Mouse (Mus musculus) stomach, embryonic 16.5 days (tissue): Measurements from ENCODE around the gene Phgr1. TPM values are rescaled to one million over a fixed set of nuclear protein-coding genes. Genes with fewer than 3 reads are reported as not detected.
A peak's percentile ranks its signal among the peaks of the same experiment; 100 is the strongest.

ENCODE experiments used
- ATAC-seq: fragments of 200-750 bp; cut with Nextera tagmentation; 2 replicates; pipeline ENCODE4 v1.8.0; 2017; ENCODE audit warnings: moderate number of reproducible peaks, moderate TSS enrichment; ENCODE audit not compliant: insufficient read depth, low FRiP score
- H3K27ac ChIP-seq: fragments of 300-500 bp; sonication (generic); 2 replicates; pipeline ENCODE4 v1.5.1; 2014; ENCODE audit warnings: low read length
- H3K27me3 ChIP-seq: fragments of 300-500 bp; sonication (generic); 2 replicates; pipeline ENCODE4 v1.6.1; 2014; ENCODE audit warnings: low read length, control low read depth, mixed read lengths; ENCODE audit not compliant: control insufficient read depth, insufficient read depth
- H3K36me3 ChIP-seq: fragments of 300-500 bp; sonication (generic); 2 replicates; pipeline ENCODE4 v1.6.1; 2014; ENCODE audit warnings: low read length; ENCODE audit not compliant: control insufficient read depth, insufficient read depth
- H3K4me1 ChIP-seq: fragments of 300-500 bp; sonication (generic); 2 replicates; pipeline ENCODE4 v1.6.1; 2014; ENCODE audit warnings: low read length, control low read depth, mixed read lengths; ENCODE audit not compliant: control insufficient read depth, insufficient read depth
- H3K4me2 ChIP-seq: fragments of 300-500 bp; sonication (generic); 2 replicates; pipeline ENCODE4 v1.6.1; 2014; ENCODE audit warnings: low read depth, low read length, mixed read lengths
- H3K4me3 ChIP-seq: fragments of 300-500 bp; sonication (generic); replicated peaks from 2 replicates; pipeline ENCODE4 v1.5.1; 2014; ENCODE audit warnings: mild to moderate bottlenecking, low read length
- H3K9ac ChIP-seq: fragments of 300-500 bp; sonication (generic); 2 replicates; pipeline ENCODE4 v1.6.1; 2014; ENCODE audit warnings: low read length
- H3K9me3 ChIP-seq: fragments of 300-500 bp; sonication (generic); replicated peaks from 2 replicates; pipeline ENCODE4 v1.6.1; 2016; ENCODE audit warnings: low read length, control low read depth; ENCODE audit not compliant: control insufficient read depth
- WGBS: fragments of 180-500 bp; shearing (Covaris S2); extraction: QIAGEN DNeasy Blood & Tissue Kit; methylation state at CpG from one replicate; pipeline ENCODE4 v1.1.7; 2014; 5-methylcytosine and 5-hydroxymethylcytosine counted together
- polyA plus RNA-seq: library from polyadenylated mRNA; unstranded; fragments of >200 nt; fragmentation: Nextera tagmentation; extraction: Ambion mirVana; gene quantifications from 2 replicates; pipeline ENCODE4 v1.2.1, GENCODE M21; 2015

The Phgr1 gene
- 22.2 and 38.3 TPM in 2 replicates for polyA plus RNA-seq

DNA sequence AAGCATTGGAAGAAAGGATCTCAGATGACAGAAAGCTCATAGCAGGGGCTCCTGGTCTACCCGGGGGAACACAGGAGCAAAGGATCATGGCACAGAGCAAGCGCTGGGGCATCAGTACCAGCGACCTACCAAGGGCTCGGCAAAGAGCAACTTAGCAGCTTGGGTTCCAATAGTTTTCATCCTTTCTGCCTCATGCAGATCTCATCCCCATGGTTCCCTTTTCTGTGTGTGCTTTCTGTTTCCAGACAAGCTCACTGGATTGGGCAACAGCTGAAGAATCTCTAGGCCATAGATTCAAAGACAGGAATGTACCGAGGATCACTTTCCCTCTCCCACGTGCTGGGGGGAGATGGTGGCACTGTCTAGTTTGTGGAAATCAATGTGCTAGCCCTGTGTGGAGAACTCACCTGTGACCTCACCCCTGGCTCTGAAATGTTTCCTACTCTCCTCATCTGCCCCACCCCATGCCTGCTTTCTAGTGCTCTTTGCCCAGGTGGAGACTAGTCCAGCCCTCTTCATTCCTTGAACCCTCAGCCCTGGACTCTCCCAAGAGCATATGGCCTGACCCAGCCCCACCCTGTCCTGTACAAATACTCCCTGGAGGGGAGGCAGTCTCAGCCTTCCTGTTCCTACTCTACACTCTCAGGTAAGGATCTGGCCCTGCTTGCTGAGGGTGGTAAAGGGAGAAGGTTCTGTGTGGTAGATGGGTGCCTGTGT lies at the start of gene Phgr1:
TSS of gene Phgr1 (plus strand) at position 612 of the 717 bp plus-strand sequence.
- Histone ChIP-seq H3K9me3 (no peaks in the 10 kb centered on the region), H3K4me3 (peak within 1 kb of the TSS; percentile 7; the same call in 1 of the 2 replicates), H3K36me3 (no peaks in the 10 kb centered on the region), H3K4me1 (peaks cover 7% of the 10 kb centered on the region; the same call in 1 of the 2 replicates), H3K27ac (peak within 1 kb of the TSS; percentile 31; the same call in 1 of the 2 replicates), H3K27me3 (no peaks in the 10 kb centered on the region), H3K4me2 (peak within 1 kb of the TSS; percentile 0; the same call in 1 of the 2 replicates), H3K9ac (peak within 1 kb of the TSS; percentile 13; the same call in 1 of the 2 replicates)
- peak; percentile 85; the same call in 1 of the 2 replicates for ATAC-seq
- WGBS, result 75% methylated on average over 6 of the region's 6 CpGs

DNA sequence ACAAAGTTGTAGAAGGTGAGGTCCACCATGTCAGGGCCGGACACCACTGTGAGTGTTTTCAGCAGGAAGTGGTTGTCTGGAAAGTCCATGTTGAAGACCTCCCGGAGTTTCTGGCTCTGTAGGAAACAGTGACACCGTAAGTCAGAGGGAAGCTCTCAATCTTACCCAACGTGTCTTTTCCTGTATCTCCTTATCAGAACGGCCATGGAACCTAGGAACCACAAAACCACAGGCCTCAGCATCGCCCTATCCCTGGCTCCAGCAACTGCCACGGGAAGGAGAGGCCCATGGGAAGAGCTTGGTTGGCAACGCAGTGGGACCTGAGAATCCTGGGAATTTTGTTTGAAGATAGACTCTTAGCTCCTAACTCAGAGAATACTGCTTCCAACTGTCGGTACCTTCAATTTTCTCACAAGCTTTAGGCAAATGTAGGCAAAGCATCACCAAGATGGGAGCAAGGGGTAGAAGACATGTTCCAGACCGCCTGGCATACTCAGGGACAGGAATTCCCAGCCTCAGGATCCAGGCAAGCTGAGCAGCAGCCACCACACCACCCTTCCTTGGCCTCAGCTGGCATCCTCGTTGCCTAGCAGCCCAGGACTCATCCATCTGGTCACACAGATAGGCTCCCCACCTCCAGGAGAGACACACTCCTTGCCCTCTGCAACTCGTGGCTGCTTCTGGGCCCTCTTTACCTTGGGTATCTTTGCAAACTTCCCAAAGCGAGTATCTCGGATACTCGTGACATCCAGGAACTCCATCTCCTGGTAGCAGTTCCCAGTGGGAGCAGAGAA lies 48.7 kb upstream of the Phgr1 start:
- H3K4me2 ChIP-seq, result no peak overlapping the region
- H3K9ac ChIP-seq, result no peak overlapping the region
- no peak overlapping the region for H3K27ac ChIP-seq
- peaks cover 9% of the 10 kb centered on the region for H3K4me1 ChIP-seq
- WGBS, result 78% methylated on average over 15 of the region's 15 CpGs
- no peaks in the 10 kb centered on the region for H3K27me3 ChIP-seq
- no peak for ATAC-seq
- H3K9me3 ChIP-seq, result no peaks in the 10 kb centered on the region
- no peaks in the 10 kb centered on the region for H3K36me3 ChIP-seq
- H3K4me3 ChIP-seq, result no peak overlapping the region

DNA sequence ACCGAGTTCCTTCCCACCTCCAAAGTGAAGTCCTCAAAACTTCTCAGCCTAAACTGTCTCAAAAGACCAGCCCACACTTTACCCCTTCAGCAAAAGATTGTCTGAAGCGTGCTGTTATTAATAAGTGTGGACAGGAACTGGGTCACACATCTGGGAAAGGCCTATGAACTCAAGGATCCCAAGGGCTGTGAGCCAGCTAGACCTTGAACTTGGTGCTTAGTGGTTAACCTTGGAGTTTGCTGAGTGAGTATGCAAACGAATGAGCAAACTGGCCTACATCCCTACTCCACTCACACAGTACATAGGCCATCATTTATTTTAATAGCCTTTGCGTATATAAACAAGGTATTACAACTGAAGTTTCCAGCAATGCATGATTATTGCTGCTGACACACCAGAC lies 47.1 kb upstream of the Phgr1 start:
- Histone ChIP-seq H3K9me3 (no peaks in the 10 kb centered on the region), H3K27ac (no peak overlapping the region), H3K4me1 (peaks cover 16% of the 10 kb centered on the region), H3K4me3 (no peak overlapping the region), H3K27me3 (no peaks in the 10 kb centered on the region), H3K4me2 (no peak overlapping the region), H3K36me3 (no peaks in the 10 kb centered on the region), H3K9ac (no peak overlapping the region)
- ATAC-seq, result no peak
- 72% methylated on average over 4 of the region's 4 CpGs for WGBS

DNA sequence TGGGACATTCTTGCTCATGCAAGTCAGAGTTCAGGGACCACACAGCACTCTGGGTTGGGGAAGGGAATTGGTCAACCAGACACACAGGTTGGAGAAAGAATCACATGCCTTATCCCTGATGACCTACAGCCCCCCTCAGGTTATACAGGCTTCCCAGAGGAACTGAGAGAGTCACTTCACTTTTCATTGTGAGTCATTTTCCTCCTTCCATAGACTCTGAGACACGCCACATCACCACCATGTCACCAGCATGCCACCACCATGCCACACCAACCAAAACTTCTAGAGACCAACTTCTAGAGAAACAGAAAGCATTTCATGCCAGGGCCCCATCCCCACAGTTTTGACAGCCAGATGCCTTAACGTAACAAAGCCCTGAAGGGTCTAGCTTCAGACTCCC lies 45.7 kb upstream of the Phgr1 start:
- no peak overlapping the region for H3K27ac ChIP-seq
- no peaks in the 10 kb centered on the region; the same call in 1 of the 2 replicates for H3K27me3 ChIP-seq
- no peak overlapping the region for H3K4me2 ChIP-seq
- no peak overlapping the region for H3K9ac ChIP-seq
- H3K4me1 ChIP-seq, result peaks cover 18% of the 10 kb centered on the region
- WGBS, result 86% methylated on average over 2 of the region's 2 CpGs
- H3K36me3 ChIP-seq, result no peaks in the 10 kb centered on the region
- no peaks in the 10 kb centered on the region for H3K9me3 ChIP-seq
- no peak overlapping the region for H3K4me3 ChIP-seq
- no peak for ATAC-seq

DNA sequence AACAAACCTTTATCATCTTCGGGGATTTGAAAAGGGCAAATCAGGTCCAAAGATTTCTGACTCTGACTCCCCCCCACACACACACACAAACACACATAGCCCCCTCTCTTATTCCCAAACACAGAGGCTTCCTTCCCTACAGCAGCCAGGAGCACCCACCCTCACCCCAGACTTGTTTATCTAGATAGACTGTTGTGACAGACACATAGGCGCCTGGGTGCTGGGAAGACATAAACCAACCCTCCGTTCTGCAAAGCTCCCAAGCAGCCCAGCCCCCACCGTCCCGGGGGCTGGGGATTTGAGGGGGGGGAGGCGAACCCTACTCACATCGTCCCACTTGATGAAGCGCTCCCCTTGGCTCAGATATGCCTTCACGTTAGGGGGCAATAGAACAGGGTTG lies 44.7 kb upstream of the Phgr1 start:
- H3K27me3 ChIP-seq, result no peaks in the 10 kb centered on the region; the same call in 1 of the 2 replicates
- H3K4me2 ChIP-seq, result peak overlapping the region; percentile 22
- H3K4me3 ChIP-seq, result peak overlapping the region; percentile 12; the same call in 1 of the 2 replicates
- peak overlapping the region; percentile 4; the same call in 1 of the 2 replicates for H3K9ac ChIP-seq
- WGBS, result 13% methylated on average over 9 of the region's 9 CpGs
- no peak; the same call in 1 of the 2 replicates for ATAC-seq
- peaks cover 18% of the 10 kb centered on the region for H3K4me1 ChIP-seq
- peak overlapping the region; percentile 57 for H3K27ac ChIP-seq
- H3K9me3 ChIP-seq, result no peaks in the 10 kb centered on the region
- no peaks in the 10 kb centered on the region for H3K36me3 ChIP-seq

DNA sequence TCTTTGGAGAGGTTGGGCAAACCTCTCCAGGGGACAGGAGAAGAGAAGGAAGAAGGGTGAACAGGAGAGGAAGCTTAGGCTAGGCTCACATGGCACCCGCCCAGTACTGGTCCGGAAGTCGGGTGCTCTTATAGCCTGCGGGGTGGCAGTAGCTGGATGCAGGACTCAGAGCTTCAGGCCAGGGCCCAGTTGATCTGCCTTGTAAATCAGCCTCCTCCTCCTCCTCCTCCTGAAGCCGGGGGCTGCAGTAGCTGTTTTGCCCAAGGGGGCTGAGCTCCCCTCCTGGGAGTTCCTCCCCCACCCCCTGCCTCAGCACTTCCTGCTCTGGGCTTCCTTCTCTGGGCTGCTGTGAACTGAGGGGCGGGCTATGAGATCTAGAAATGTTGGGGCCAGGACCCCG lies 44.2 kb upstream of the Phgr1 start, which contains the start of gene Plcb2:
TSS of gene Plcb2 (minus strand) at position 102 of the 400 bp plus-strand sequence.
- peak within 1 kb of the TSS; percentile 4; the same call in 1 of the 2 replicates for H3K9ac ChIP-seq
- no peaks in the 10 kb centered on the region for H3K9me3 ChIP-seq
- H3K4me3 ChIP-seq, result peak within 1 kb of the TSS; percentile 12; the same call in 1 of the 2 replicates
- H3K27me3 ChIP-seq, result no peaks in the 10 kb centered on the region; the same call in 1 of the 2 replicates
- ATAC-seq, result peak; percentile 51; the same call in 1 of the 2 replicates
- H3K36me3 ChIP-seq, result no peaks in the 10 kb centered on the region
- H3K4me2 ChIP-seq, result peak within 1 kb of the TSS; percentile 22
- WGBS, result 16% methylated on average over 7 of the region's 7 CpGs
- peaks cover 18% of the 10 kb centered on the region for H3K4me1 ChIP-seq
- H3K27ac ChIP-seq, result peak within 1 kb of the TSS; percentile 57

DNA sequence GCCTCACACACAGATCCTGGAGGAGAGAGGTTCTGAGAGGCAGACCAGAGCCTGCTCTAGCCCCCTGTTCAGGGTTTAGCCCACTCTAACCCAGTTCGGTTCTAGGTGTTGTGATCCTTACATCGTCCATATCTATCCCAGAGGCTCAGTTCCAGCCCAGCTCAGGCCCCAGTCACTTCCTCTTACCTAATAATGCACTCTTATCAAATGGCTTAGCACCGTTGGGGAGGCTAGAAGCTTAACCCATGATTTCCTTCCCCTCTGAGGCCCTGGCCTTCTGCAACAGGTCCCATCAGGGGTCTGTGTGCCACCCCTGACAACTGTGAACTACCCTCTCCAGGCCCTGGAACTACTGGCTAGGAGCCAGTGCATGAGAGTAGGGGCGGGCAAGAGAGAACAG lies 43.4 kb upstream of the Phgr1 start:
- Histone ChIP-seq H3K27ac (0 out of 2 replicates have a peak overlapping the region, but pooled peaks have one; percentile 18), H3K9me3 (no peaks in the 10 kb centered on the region), H3K4me2 (no peak overlapping the region), H3K27me3 (no peaks in the 10 kb centered on the region; the same call in 1 of the 2 replicates), H3K4me1 (peaks cover 18% of the 10 kb centered on the region), H3K9ac (no peak overlapping the region), H3K4me3 (no peak overlapping the region), H3K36me3 (no peaks in the 10 kb centered on the region)
- 41% methylated on average over 4 of the region's 4 CpGs for WGBS
- no peak for ATAC-seq

DNA sequence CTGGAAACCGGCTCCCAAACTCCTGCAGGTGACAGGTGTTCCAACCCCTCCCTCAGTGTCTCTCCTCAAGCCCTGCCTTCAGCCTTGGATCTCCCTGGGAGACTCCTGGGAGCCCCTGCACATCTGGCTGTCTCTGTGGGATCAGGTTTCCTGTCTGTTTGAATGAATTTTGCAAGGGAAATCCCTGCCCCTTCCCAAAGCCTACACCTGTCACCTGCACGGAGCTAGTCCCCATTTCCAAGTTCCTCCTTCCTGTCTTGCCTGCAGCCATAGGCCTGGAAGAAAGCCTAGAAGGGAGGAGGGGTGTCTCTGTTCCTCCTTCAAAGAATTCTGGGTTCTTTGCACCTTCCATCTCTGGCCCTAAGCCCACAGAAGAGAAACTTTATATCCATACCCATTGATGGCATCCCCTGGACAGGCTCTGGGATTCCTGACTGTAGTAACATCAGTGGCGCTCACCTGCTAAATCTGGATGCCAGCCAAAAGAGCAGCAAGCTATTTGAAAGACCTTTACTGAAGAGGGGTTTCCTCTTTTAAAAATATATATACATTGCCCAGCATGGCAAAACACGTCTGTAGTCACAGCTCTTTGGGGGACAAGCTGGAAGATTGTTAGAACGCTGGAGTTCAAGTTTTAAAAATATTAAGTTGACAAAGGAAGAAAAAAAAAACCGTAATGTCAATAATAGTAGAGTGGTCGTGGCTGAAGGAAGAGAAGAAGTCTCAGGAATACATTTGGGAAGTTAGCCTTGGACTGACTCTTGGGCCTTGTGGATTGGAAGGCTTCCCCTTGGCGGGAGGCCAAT lies 42.5 kb upstream of the Phgr1 start:
- no peak for ATAC-seq
- H3K27ac ChIP-seq, result no peak overlapping the region
- no peak overlapping the region for H3K9ac ChIP-seq
- H3K27me3 ChIP-seq, result no peaks in the 10 kb centered on the region; the same call in 1 of the 2 replicates
- H3K4me1 ChIP-seq, result peaks cover 18% of the 10 kb centered on the region
- H3K36me3 ChIP-seq, result no peaks in the 10 kb centered on the region
- H3K9me3 ChIP-seq, result no peaks in the 10 kb centered on the region
- no peak overlapping the region for H3K4me3 ChIP-seq
- WGBS, result 21% methylated on average over 8 of the region's 8 CpGs
- no peak overlapping the region for H3K4me2 ChIP-seq
